Mouse (Mus musculus) kidney, postnatal 0 days (tissue): ENCODE measurements around the gene Dnajc6. TPM values are rescaled to one million over a fixed set of nuclear protein-coding genes. Genes with fewer than 3 reads are reported as not detected.
A peak's percentile ranks its signal among the peaks of the same experiment; 100 is the strongest.

Experiments
- ATAC-seq: fragments of 200-750 bp; cut with Nextera tagmentation; replicated peaks from 2 replicates; pipeline ENCODE4 v1.8.0; 2017; ENCODE audit warnings: low read depth, moderate number of reproducible peaks, moderate TSS enrichment, moderate library complexity; ENCODE audit not compliant: low FRiP score
- DNase-seq: peaks from one replicate; pipeline ENCODE4 v3.0.0-alpha.2; 2016; ENCODE audit warnings: low spot score
- H3K27ac ChIP-seq: fragments of 300-500 bp; sonication (generic); 2 replicates; pipeline ENCODE4 v1.5.1; 2014; ENCODE audit warnings: mild to moderate bottlenecking
- H3K27me3 ChIP-seq: fragments of 300-500 bp; sonication (generic); 2 replicates; pipeline ENCODE4 v1.6.1; 2014; ENCODE audit warnings: low read length, mixed read lengths; ENCODE audit not compliant: insufficient read depth
- H3K36me3 ChIP-seq: fragments of 300-500 bp; sonication (generic); 2 replicates; pipeline ENCODE4 v1.6.1; 2014; ENCODE audit warnings: low read length, mixed read lengths; ENCODE audit not compliant: insufficient read depth
- H3K4me1 ChIP-seq: fragments of 300-500 bp; sonication (generic); replicated peaks from 2 replicates; pipeline ENCODE4 v1.6.1; 2014; ENCODE audit warnings: antibody characterized with exemption, low read length, mixed read lengths; ENCODE audit not compliant: insufficient read depth
- H3K4me2 ChIP-seq: fragments of 300-500 bp; sonication (generic); 2 replicates; pipeline ENCODE4 v1.6.1; 2014; ENCODE audit warnings: mild to moderate bottlenecking, low read length, moderate library complexity, mixed read lengths
- H3K4me3 ChIP-seq: fragments of 300-500 bp; sonication (generic); replicated peaks from 2 replicates; pipeline ENCODE4 v1.5.1; 2014; ENCODE audit warnings: low read depth, low read length
- H3K9ac ChIP-seq: fragments of 300-500 bp; sonication (generic); 2 replicates; pipeline ENCODE4 v1.6.1; 2014; ENCODE audit warnings: low read depth, low read length
- H3K9me3 ChIP-seq: fragments of 300-500 bp; sonication (generic); replicated peaks from 2 replicates; pipeline ENCODE4 v1.6.1; 2016; ENCODE audit warnings: low read length, inconsistent platforms, mixed read lengths
- CTCF ChIP-seq: IDR thresholded peaks from 2 replicates; pipeline ENCODE4 v1.5.1; 2016; ENCODE audit warnings: antibody characterized with exemption, low read depth, mild to moderate bottlenecking, moderate library complexity
- WGBS: fragments of 180-500 bp; shearing (Covaris S2); extraction: QIAGEN DNeasy Blood & Tissue Kit; methylation state at CpG from one replicate; pipeline ENCODE4 v1.1.7; 2014; 5-methylcytosine and 5-hydroxymethylcytosine counted together
- polyA plus RNA-seq: library from polyadenylated mRNA; unstranded; fragments of >200 nt; fragmentation: Nextera tagmentation; extraction: Ambion mirVana; gene quantifications from 2 replicates; pipeline ENCODE4 v1.2.1, GENCODE M21; 2015

Gene Dnajc6
- 2.8 and 3.3 TPM in 2 replicates for polyA plus RNA-seq

DNA sequence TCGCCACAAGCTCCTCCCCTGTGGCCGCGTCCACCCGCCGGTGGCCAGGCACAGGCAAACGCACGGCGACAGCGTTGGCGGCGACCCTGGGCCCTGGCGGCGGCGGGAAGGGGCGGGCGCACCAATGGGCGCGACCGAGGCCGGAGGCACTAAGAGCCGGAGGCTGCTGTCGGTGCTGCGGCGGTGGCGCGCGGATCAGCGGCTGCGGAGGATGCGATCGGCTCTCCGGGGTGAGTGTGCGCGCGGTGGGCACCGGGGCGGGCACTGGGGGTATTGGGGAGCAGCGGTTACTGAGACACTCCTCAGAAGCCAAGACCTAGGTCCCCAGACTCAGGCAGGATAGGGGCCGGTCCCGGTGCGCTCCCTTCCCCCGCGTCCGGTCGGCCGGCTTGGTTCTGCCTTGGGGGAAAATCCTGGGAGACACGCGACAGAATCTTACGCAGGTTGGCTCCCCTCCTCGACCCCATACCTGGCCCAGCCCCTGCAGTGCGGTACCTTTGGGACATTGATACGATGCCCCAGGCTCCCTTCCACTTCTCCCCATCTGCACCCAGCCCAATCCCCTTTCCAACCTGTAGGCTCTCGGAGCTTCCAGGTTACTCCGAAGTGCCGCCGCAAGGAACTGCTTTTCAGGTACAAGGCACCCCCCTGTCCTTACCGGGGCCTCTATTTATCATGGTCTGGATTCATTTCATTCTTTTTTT, at the start of gene Dnajc6:
Gene Dnajc6 (plus strand): TSS at position 115 of the 704 bp plus-strand sequence.
- DNase-seq = no peak
- no peaks in the 10 kb centered on the region for H3K36me3 ChIP-seq
- H3K4me3 ChIP-seq = peak within 1 kb of the TSS; percentile 49
- under 1% methylated on average over 56 of the region's 57 CpGs for WGBS
- H3K27me3 ChIP-seq = peaks cover 25% of the 10 kb centered on the region
- peak within 1 kb of the TSS; percentile 46; the same call in 1 of the 2 replicates for H3K9ac ChIP-seq
- ATAC-seq = 0 out of 2 replicates have a peak, but pooled peaks have one; percentile 37
- no peak within 1 kb of the TSS for H3K27ac ChIP-seq
- peak within 1 kb of the TSS; percentile 97 for H3K4me2 ChIP-seq
- no peaks in the 10 kb centered on the region for H3K9me3 ChIP-seq
- TF ChIP-seq CTCF = no peak
- H3K4me1 ChIP-seq = no peaks in the 10 kb centered on the region; the same call in 1 of the 2 replicates

DNA sequence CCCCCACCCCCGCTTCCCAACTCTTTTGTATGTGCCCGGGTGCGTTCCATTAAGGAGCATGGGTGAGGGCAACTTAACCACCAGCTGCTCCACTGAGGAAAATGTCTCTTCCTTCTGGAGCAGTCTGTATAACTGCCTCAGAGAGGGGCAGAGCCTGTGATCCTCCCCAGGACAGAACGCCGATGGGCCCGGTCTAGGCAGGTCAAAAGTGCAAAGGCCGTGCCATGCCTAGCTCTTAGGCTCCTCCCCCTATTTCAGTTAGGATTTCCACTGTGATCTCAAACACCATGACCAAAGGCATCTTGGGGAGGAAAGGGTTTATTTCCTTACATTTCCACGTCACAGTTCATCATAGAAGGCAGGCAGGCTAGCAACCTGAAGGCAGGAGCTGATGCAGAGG, 47.7 kb upstream of the Dnajc6 start:
- Histone ChIP-seq H3K4me1 (no peaks in the 10 kb centered on the region), H3K4me2 (no peak overlapping the region), H3K27ac (no peak overlapping the region), H3K27me3 (no peaks in the 10 kb centered on the region), H3K9ac (no peak overlapping the region), H3K36me3 (no peaks in the 10 kb centered on the region), H3K4me3 (no peak overlapping the region), H3K9me3 (no peaks in the 10 kb centered on the region)
- DNase-seq (no peak), ATAC-seq (no peak)
- WGBS = 78% methylated on average over 8 of the region's 8 CpGs
- TF ChIP-seq CTCF = no peak

DNA sequence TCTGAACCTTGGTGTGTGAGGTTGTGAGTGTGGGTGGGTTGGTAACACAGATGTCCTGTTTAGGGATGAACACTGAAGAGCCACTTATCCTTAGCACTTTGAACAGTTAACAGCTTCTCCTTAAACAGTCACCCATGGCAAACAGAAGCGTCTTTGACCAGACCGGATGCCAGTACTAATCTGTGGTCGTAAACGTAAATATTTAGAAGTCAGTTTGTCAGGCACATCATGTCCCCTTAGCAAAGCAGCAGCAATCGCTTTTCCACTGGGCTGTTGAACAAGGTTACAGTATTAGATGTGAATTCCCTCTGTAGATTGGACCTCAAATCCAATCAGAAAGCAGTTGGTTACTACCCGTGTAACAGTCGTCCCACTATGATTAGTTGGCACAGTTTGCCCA, 47.1 kb upstream of the Dnajc6 start:
- Histone ChIP-seq H3K9ac (no peak overlapping the region), H3K4me1 (no peaks in the 10 kb centered on the region), H3K27me3 (no peaks in the 10 kb centered on the region), H3K4me3 (no peak overlapping the region), H3K27ac (no peak overlapping the region), H3K36me3 (no peaks in the 10 kb centered on the region), H3K9me3 (no peaks in the 10 kb centered on the region), H3K4me2 (no peak overlapping the region)
- ATAC-seq (no peak), DNase-seq (no peak)
- 78% methylated on average over 7 of the region's 7 CpGs for WGBS
- no peak for TF ChIP-seq CTCF

DNA sequence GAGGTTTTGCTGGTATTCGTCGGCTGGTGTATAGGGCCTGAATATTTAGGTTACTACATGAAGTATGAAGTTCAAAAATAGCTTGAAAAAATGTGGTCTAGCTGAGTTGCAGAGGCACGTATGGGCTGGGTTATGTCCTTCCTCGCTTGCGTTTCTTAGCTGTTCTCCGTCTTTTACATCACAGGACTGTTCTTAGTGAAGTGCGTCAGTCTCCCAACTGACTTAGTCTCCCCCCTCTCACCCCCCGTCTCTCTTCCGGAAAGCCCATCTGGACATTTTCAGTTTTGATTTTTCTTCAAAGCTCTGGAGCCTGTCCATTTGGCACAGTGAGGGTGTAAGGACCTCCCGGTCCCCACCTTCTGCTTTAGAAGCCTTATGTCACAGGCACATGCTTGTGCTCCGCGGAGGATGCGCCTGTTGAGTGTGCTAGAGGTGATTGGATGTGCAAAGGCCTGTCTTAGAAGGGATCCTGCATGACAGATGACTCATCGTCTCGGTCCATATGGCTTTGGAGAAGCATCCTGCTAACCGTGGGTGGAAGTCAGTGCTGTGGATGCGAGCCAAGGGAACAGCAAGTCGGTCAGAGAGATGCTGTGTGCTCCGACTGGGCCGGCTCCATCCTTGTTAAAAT, 46.2 kb upstream of the Dnajc6 start:
- TF ChIP-seq CTCF = no peak
- H3K36me3 ChIP-seq = no peaks in the 10 kb centered on the region
- H3K4me1 ChIP-seq = no peaks in the 10 kb centered on the region
- WGBS = 77% methylated on average over 20 of the region's 20 CpGs
- no peak overlapping the region for H3K27ac ChIP-seq
- H3K9me3 ChIP-seq = no peaks in the 10 kb centered on the region
- no peak overlapping the region for H3K9ac ChIP-seq
- no peak overlapping the region for H3K4me2 ChIP-seq
- ATAC-seq (no peak), DNase-seq (no peak)
- no peak overlapping the region for H3K4me3 ChIP-seq
- H3K27me3 ChIP-seq = no peaks in the 10 kb centered on the region

DNA sequence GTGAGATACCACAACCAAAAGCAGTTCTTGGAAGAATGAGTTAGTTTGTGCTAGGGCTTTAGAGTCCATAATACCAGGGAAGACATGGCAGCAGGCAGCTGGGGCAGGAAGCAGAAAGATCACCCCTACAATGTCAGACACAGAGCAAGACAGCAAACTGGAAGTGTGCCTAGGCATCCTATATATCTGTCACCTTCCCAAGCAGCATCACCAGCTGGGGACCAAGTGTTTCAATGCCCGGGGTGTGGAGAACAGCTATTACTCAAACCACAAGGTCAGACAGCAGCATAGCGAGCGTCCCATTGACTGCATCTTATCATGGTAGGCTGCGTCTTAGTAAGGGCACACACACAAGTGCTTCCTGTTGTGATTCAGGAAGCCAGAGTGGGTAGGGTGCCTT, 45.4 kb upstream of the Dnajc6 start:
- no peaks in the 10 kb centered on the region for H3K4me1 ChIP-seq
- no peak for TF ChIP-seq CTCF
- 80% methylated on average over 4 of the region's 4 CpGs for whole genome bisulfite sequencing
- no peak for DNase-seq
- no peaks in the 10 kb centered on the region for H3K9me3 ChIP-seq
- no peaks in the 10 kb centered on the region for H3K27me3 ChIP-seq
- H3K4me2 ChIP-seq = no peak overlapping the region
- no peaks in the 10 kb centered on the region for H3K36me3 ChIP-seq
- H3K27ac ChIP-seq = no peak overlapping the region
- H3K4me3 ChIP-seq = no peak overlapping the region
- ATAC-seq = no peak
- H3K9ac ChIP-seq = no peak overlapping the region

DNA sequence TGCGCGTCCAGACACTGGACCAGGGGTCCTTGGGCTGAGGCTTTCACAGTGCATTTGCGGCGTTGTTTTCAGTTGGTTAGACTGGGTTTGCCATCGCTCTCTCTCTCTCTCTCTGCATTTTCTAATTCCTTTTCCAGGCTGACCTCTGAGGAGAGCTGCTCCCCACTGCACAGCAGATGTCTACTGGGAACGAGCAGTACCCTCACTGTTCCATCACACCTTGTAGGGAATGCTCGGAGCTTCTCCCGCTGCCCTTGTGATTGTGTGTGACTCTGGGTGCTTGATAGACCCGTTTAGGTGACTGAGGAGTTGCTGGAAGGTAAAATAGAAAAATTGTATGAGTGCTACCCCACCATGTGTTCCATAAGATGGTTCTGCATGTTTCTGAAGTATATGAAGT, 43.6 kb upstream of the Dnajc6 start:
- Histone ChIP-seq H3K4me2 (no peak overlapping the region), H3K9ac (no peak overlapping the region), H3K27me3 (no peaks in the 10 kb centered on the region), H3K4me1 (no peaks in the 10 kb centered on the region), H3K36me3 (no peaks in the 10 kb centered on the region), H3K9me3 (no peaks in the 10 kb centered on the region), H3K27ac (no peak overlapping the region), H3K4me3 (no peak overlapping the region)
- ATAC-seq = no peak
- TF ChIP-seq CTCF = no peak
- WGBS = 93% methylated on average over 9 of the region's 9 CpGs
- no peak for DNase-seq
